Mouse (Mus musculus): ENCODE measurements at regions not wholly inside any gene's neighbourhood (a gene's known extent, or its start where the extent isn't known, plus 50 kb on each side); places are given as distances from the start of the nearest gene placed in this dataset.

- H3K36me3 ChIP-seq (ENCODE audit: insufficient read depth, low read length), result no peaks in the 10 kb centered on the region
- no peak overlapping the region for H3K4me3 ChIP-seq (replicated peaks; ENCODE audit: low read length)
- TF ChIP-seq NANOG (IDR thresholded peaks at IDR 0.05; ENCODE audit: borderline replicate concordance, low read length) (no peak), CTCF (conservative IDR thresholded peaks at IDR 0.05; ENCODE audit: low read length) (no peak), POU5F1 (IDR thresholded peaks at IDR 0.05; ENCODE audit: borderline replicate concordance, low read length) (no peak)
- peaks cover 26% of the 10 kb centered on the region for H3K9me3 ChIP-seq (ENCODE audit: low read length)
- H3K27me3 ChIP-seq (ENCODE audit: insufficient read depth, low read length), result no peaks in the 10 kb centered on the region
- no peaks in the 10 kb centered on the region for H3K4me1 ChIP-seq (replicated peaks; ENCODE audit: low read depth, low read length)
Measured at GRCm38 (mm10) chr12:44145321-44145720, 64.8 kb downstream of the Dnajb9 start.

DNA sequence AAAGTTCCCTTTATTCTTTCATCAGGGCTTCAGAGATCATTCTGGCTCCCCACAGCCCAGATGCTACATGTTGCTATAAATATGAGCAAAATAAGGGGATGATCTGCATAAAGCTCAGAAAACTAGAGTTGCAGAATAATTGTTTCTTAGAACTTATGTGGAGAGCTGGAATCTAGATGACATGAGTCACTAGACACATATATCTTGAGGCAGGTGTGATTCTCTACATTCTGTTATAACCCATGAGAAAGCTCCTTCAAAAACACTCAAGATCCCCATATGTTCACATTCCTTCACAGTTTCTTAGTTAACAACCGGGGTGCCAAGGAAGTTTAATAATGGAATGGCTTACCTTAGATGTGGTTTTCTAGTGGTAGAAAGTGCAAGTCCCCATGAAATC lies 71.1 kb downstream of the Dnajb9 start:
- no peak for TF ChIP-seq CTCF (conservative IDR thresholded peaks at IDR 0.05; ENCODE audit: low read length)
- no peak for TF ChIP-seq NANOG (IDR thresholded peaks at IDR 0.05; ENCODE audit: borderline replicate concordance, low read length)
- TF ChIP-seq POU5F1 (IDR thresholded peaks at IDR 0.05; ENCODE audit: borderline replicate concordance, low read length), result no peak

GRCm38 (mm10) chr12:44128874-44129273 lies 81.3 kb downstream of the Dnajb9 start:
- H3K9me3 ChIP-seq (ENCODE audit: low read length), result no peaks in the 10 kb centered on the region
- no peaks in the 10 kb centered on the region for H3K4me1 ChIP-seq (replicated peaks; ENCODE audit: low read depth, low read length)
- H3K36me3 ChIP-seq (ENCODE audit: insufficient read depth, low read length), result no peaks in the 10 kb centered on the region
- H3K4me3 ChIP-seq (replicated peaks; ENCODE audit: low read length), result no peak overlapping the region
- no peaks in the 10 kb centered on the region for H3K27me3 ChIP-seq (ENCODE audit: insufficient read depth, low read length)
- TF ChIP-seq NANOG (IDR thresholded peaks at IDR 0.05; ENCODE audit: borderline replicate concordance, low read length), result no peak
- TF ChIP-seq CTCF (conservative IDR thresholded peaks at IDR 0.05; ENCODE audit: low read length), result no peak

More for the DNA sequence above, 71.1 kb downstream of the Dnajb9 start:
- H3K4me3 ChIP-seq (replicated peaks; ENCODE audit: low read length), result no peak overlapping the region
- no peaks in the 10 kb centered on the region for H3K9me3 ChIP-seq (ENCODE audit: low read length)
- no peaks in the 10 kb centered on the region for H3K36me3 ChIP-seq (ENCODE audit: insufficient read depth, low read length)
- H3K27me3 ChIP-seq (ENCODE audit: insufficient read depth, low read length), result no peaks in the 10 kb centered on the region
- H3K4me1 ChIP-seq (replicated peaks; ENCODE audit: low read depth, low read length), result no peaks in the 10 kb centered on the region

GRCm38 (mm10) chr12:44105085-44105484 lies 105.0 kb downstream of the Dnajb9 start:
- Histone ChIP-seq H3K4me1 (replicated peaks; ENCODE audit: low read depth, low read length) (no peaks in the 10 kb centered on the region), H3K27me3 (ENCODE audit: insufficient read depth, low read length) (no peaks in the 10 kb centered on the region), H3K4me3 (replicated peaks; ENCODE audit: low read length) (no peak overlapping the region), H3K36me3 (ENCODE audit: insufficient read depth, low read length) (no peaks in the 10 kb centered on the region), H3K9me3 (ENCODE audit: low read length) (no peaks in the 10 kb centered on the region)
- TF ChIP-seq POU5F1 (IDR thresholded peaks at IDR 0.05; ENCODE audit: borderline replicate concordance, low read length), result no peak
- TF ChIP-seq CTCF (conservative IDR thresholded peaks at IDR 0.05; ENCODE audit: low read length), result peak; percentile 39

DNA sequence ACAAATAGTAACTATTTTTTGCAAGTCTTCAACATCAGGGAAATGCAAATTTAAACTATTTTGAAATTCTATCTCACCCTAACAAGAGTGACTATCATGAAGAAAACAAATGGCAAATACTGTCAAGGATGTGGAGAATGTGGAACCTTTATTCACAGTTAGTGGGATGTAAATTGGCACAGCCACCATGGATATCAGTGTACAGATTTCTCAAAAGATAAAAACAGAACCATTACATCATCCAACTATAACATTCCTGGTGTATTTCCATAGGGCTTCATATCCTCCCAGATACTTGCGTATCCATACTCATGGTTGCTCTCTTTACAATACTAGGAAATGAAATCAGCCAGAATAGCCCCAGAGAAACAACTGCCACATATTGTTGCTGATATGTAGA lies 110.9 kb downstream of the Dnajb9 start:
- no peaks in the 10 kb centered on the region for H3K4me1 ChIP-seq (replicated peaks; ENCODE audit: low read depth, low read length)
- H3K9me3 ChIP-seq (ENCODE audit: low read length), result no peaks in the 10 kb centered on the region
- no peaks in the 10 kb centered on the region for H3K36me3 ChIP-seq (ENCODE audit: insufficient read depth, low read length)
- no peak for TF ChIP-seq CTCF (conservative IDR thresholded peaks at IDR 0.05; ENCODE audit: low read length)
- no peak for TF ChIP-seq POU5F1 (IDR thresholded peaks at IDR 0.05; ENCODE audit: borderline replicate concordance, low read length)
- TF ChIP-seq NANOG (IDR thresholded peaks at IDR 0.05; ENCODE audit: borderline replicate concordance, low read length), result no peak
- H3K4me3 ChIP-seq (replicated peaks; ENCODE audit: low read length), result no peak overlapping the region
- H3K27me3 ChIP-seq (ENCODE audit: insufficient read depth, low read length), result no peaks in the 10 kb centered on the region

GRCm38 (mm10) chr12:44071766-44072165 lies 138.4 kb downstream of the Dnajb9 start:
- Histone ChIP-seq H3K4me3 (replicated peaks; ENCODE audit: low read length) (no peak overlapping the region), H3K4me1 (replicated peaks; ENCODE audit: low read depth, low read length) (no peaks in the 10 kb centered on the region), H3K27me3 (ENCODE audit: insufficient read depth, low read length) (no peaks in the 10 kb centered on the region), H3K9me3 (ENCODE audit: low read length) (no peaks in the 10 kb centered on the region), H3K36me3 (ENCODE audit: insufficient read depth, low read length) (no peaks in the 10 kb centered on the region)
- TF ChIP-seq POU5F1 (IDR thresholded peaks at IDR 0.05; ENCODE audit: borderline replicate concordance, low read length), result no peak
- no peak for TF ChIP-seq NANOG (IDR thresholded peaks at IDR 0.05; ENCODE audit: borderline replicate concordance, low read length)
- TF ChIP-seq CTCF (conservative IDR thresholded peaks at IDR 0.05; ENCODE audit: low read length), result no peak

DNA sequence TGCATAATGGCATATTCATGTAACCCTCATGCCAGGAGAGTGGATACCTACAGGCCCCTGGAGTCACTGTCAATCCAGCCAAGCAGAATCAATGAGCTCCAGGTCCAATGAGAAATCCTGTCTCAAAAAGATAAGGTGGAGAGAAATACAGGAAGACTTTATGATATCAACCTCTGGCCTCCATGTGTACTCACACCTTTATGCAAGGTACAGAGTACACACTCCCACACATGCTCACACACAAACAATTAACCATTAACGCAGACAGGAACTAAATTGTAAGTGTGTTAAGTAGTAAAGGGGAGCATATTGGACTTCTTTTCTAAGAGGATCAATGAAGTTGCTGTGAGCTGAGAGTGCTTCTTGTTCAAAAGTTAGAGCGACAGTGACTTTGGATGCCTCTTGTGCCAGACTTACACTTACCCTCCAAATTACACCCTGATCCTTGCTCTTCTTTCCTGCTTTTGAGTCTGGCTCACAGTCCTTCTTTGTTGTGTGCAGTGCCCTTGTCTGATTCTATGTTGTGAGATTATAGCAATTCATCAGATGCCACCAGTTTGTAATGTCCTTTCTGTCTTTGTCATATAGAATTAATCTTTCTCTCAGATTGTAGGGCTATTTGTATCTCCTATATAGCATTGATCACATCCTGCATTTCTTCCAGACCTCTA lies 153.5 kb downstream of the Dnajb9 start:
- Histone ChIP-seq H3K36me3 (ENCODE audit: insufficient read depth, low read length) (no peaks in the 10 kb centered on the region), H3K4me1 (replicated peaks; ENCODE audit: low read depth, low read length) (no peaks in the 10 kb centered on the region), H3K9me3 (ENCODE audit: low read length) (no peaks in the 10 kb centered on the region), H3K27me3 (ENCODE audit: insufficient read depth, low read length) (no peaks in the 10 kb centered on the region), H3K4me3 (replicated peaks; ENCODE audit: low read length) (no peak overlapping the region)
- no peak for TF ChIP-seq CTCF (conservative IDR thresholded peaks at IDR 0.05; ENCODE audit: low read length)
- TF ChIP-seq POU5F1 (IDR thresholded peaks at IDR 0.05; ENCODE audit: borderline replicate concordance, low read length), result no peak
- TF ChIP-seq NANOG (IDR thresholded peaks at IDR 0.05; ENCODE audit: borderline replicate concordance, low read length), result no peak

DNA sequence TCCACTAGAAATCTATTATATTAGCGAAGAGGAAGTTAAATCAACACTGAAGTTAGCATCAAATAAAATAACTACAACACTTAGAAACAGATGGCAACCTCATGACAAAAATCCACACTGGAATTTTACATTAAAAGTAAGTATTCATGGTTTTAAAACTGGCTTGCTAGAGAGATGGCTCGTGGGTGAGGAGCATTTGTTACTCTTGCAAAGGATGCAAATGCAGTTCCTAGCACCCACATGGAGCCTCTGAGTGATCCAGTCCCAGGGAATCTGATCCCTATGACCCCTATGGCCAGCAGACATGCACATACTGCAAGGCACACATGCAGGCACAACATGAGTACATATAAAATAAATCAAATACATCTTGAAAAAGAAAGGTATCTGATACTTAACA lies 164.3 kb downstream of the Dnajb9 start:
- Histone ChIP-seq H3K9me3 (ENCODE audit: low read length) (no peaks in the 10 kb centered on the region), H3K27me3 (ENCODE audit: insufficient read depth, low read length) (no peaks in the 10 kb centered on the region), H3K36me3 (ENCODE audit: insufficient read depth, low read length) (no peaks in the 10 kb centered on the region), H3K4me1 (replicated peaks; ENCODE audit: low read depth, low read length) (no peaks in the 10 kb centered on the region), H3K4me3 (replicated peaks; ENCODE audit: low read length) (no peak overlapping the region)
- TF ChIP-seq POU5F1 (IDR thresholded peaks at IDR 0.05; ENCODE audit: borderline replicate concordance, low read length), result no peak
- TF ChIP-seq CTCF (conservative IDR thresholded peaks at IDR 0.05; ENCODE audit: low read length), result no peak
- TF ChIP-seq NANOG (IDR thresholded peaks at IDR 0.05; ENCODE audit: borderline replicate concordance, low read length), result no peak
